Mouse (Mus musculus) kidney, embryonic 14.5 days (tissue): ENCODE data around the gene Oasl1. TPM values are rescaled to one million over a fixed set of nuclear protein-coding genes. Genes with fewer than 3 reads are reported as not detected.

Experiments used
- ATAC-seq: fragments of 200-750 bp; cut with Nextera tagmentation; 2 replicates; pipeline ENCODE4 v1.8.0; 2017; ENCODE audit warnings: moderate number of reproducible peaks, mild to moderate bottlenecking, moderate TSS enrichment, moderate library complexity; ENCODE audit not compliant: low FRiP score, low TSS enrichment
- H3K27ac ChIP-seq: fragments of 300-500 bp; sonication (generic); 2 replicates; pipeline ENCODE4 v1.5.1; 2014; ENCODE audit warnings: low read depth, mild to moderate bottlenecking, low read length, moderate library complexity, mixed read lengths
- H3K27me3 ChIP-seq: fragments of 300-500 bp; sonication (generic); 2 replicates; pipeline ENCODE4 v1.6.1; 2014; ENCODE audit warnings: mild to moderate bottlenecking, low read length; ENCODE audit not compliant: control insufficient read depth, insufficient read depth
- H3K36me3 ChIP-seq: fragments of 300-500 bp; sonication (generic); 2 replicates; pipeline ENCODE4 v1.6.1; 2014; ENCODE audit warnings: low read length, mixed read lengths; ENCODE audit not compliant: control insufficient read depth, insufficient read depth
- H3K4me1 ChIP-seq: fragments of 300-500 bp; sonication (generic); 2 replicates; pipeline ENCODE4 v1.6.1; 2014; ENCODE audit warnings: low read length, mixed read lengths; ENCODE audit not compliant: control insufficient read depth, insufficient read depth
- H3K4me2 ChIP-seq: fragments of 300-500 bp; sonication (generic); replicated peaks from 2 replicates; pipeline ENCODE4 v1.6.1; 2014; ENCODE audit warnings: low read depth, mild to moderate bottlenecking, low read length
- H3K4me3 ChIP-seq: fragments of 300-500 bp; sonication (generic); 2 replicates; pipeline ENCODE4 v1.5.1; 2014; ENCODE audit warnings: mild to moderate bottlenecking, low read length
- H3K9ac ChIP-seq: fragments of 300-500 bp; sonication (generic); 2 replicates; pipeline ENCODE4 v1.6.1; 2014; ENCODE audit warnings: low read depth, mild to moderate bottlenecking, low read length, moderate library complexity
- H3K9me3 ChIP-seq: fragments of 300-500 bp; sonication (generic); 2 replicates; pipeline ENCODE4 v1.6.1; 2016; ENCODE audit warnings: low read length; ENCODE audit not compliant: control insufficient read depth
- WGBS: fragments of 180-500 bp; shearing (Covaris S2); extraction: QIAGEN DNeasy Blood & Tissue Kit; methylation state at CpG from one replicate; pipeline ENCODE4 v1.1.7; 2014; 5-methylcytosine and 5-hydroxymethylcytosine counted together
- polyA plus RNA-seq: library from polyadenylated mRNA; unstranded; fragments of >200 nt; fragmentation: Nextera tagmentation; extraction: Ambion mirVana; gene quantifications from 2 replicates; pipeline ENCODE4 v1.2.1, GENCODE M21; 2014

Oasl1 gene
- polyA plus RNA-seq, 1 experiment from 2014 or later: 2.5 TPM

DNA sequence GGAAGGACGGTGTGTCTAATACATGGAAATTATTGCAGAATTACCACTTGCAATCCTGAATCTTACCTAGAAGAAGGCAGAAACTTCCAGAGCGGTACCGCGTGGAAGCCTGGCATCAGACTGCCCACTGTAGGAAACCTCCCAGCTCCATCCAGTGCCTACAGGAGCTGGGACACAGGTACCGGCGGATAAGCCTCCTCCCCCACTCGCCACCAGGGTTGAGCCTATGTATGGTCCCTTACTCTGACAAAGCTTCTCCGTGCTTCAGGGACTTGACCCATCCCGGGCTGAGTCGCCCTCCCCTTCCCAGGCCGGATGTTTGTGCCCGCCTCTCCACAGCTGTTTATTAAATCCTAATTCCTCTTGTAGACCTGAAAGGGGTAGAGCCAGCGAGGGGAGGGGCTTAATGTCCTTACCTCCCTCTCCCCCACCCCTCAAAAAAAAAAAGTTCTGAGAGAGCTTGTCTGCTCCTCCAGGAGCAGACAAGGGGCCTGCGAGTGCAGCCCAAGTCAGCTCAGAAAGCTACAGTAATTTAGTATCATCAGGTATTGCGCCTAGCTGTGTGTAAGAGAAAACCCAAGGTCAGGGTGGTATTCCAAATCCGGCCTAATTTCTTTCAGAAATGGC is 57.2 kb downstream of the Oasl1 start:
- no peak overlapping the region for H3K27ac ChIP-seq
- H3K4me3 ChIP-seq: peak overlapping the region; percentile 28

DNA sequence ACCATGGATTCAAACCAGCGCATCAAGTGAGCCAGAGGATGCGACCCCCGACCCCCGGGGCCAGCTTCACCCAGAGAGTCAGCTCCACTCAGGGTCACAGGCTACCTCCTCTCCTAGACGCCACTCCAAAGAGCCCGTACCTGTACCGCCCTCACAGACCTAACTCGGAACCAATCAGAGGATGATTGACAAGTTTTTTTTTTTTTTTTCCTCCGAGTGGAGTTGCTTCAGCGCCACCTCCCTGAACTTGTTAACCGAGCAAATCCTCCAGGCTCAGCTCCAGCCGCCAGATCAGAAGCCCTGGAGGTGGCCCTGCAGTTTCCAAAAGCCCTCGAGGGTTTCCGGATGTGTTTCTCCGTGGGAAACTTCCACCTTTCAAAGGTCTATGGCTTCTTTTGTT is 59.0 kb downstream of the Oasl1 start:
- WGBS: 68% methylated on average over 15 of the region's 15 CpGs
- no peak overlapping the region for H3K27ac ChIP-seq
- peaks cover 8% of the 10 kb centered on the region for H3K4me1 ChIP-seq
- H3K4me2 ChIP-seq: no peak overlapping the region
- H3K36me3 ChIP-seq: no peaks in the 10 kb centered on the region
- ATAC-seq: no peak
- H3K9ac ChIP-seq: no peak overlapping the region
- H3K9me3 ChIP-seq: no peaks in the 10 kb centered on the region
- H3K27me3 ChIP-seq: no peaks in the 10 kb centered on the region
- H3K4me3 ChIP-seq: no peak overlapping the region

More for the DNA sequence above, 57.2 kb downstream of the Oasl1 start:
- ATAC-seq: no peak; the same call in 1 of the 2 replicates
- Histone ChIP-seq H3K27me3 (no peaks in the 10 kb centered on the region), H3K4me1 (peaks cover 8% of the 10 kb centered on the region), H3K36me3 (no peaks in the 10 kb centered on the region), H3K9ac (peak overlapping the region; percentile 44), H3K9me3 (no peaks in the 10 kb centered on the region), H3K4me2 (peak overlapping the region; percentile 59)
- 24% methylated on average over 16 of the region's 16 CpGs for WGBS

DNA sequence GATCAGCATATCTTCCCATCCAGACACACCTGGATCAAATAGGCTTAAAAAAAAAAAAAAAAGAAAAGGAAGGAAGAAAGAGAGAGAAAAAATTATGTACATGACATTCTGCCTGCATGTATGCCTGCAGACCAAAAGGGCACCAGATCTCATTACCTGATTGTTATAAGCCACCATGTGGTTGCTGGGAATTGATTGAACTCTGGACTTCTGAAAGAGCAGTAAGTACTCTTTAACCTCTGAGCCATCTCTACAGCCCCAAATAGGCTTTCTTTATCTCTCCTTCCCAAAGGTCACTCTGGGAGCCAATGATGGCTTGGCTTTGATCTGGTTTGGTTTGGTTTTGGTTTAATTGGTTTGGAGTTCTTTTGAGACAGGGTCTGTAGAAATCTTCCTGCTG is 62.0 kb downstream of the Oasl1 start:
- H3K9ac ChIP-seq: no peak overlapping the region
- ATAC-seq: no peak
- no peak overlapping the region for H3K4me3 ChIP-seq
- no peaks in the 10 kb centered on the region for H3K27me3 ChIP-seq
- H3K36me3 ChIP-seq: no peaks in the 10 kb centered on the region
- peaks cover 3% of the 10 kb centered on the region for H3K4me1 ChIP-seq
- H3K9me3 ChIP-seq: no peaks in the 10 kb centered on the region
- H3K27ac ChIP-seq: no peak overlapping the region
- no peak overlapping the region for H3K4me2 ChIP-seq

Other genes with a start within 250 kb of the Oasl1 start
- 42.6 and 64.5 TPM in 2 replicates for gene Gltp, start 232.3 kb upstream of the Oasl1 start, polyA plus RNA-seq
- gene Tchp, start 215.5 kb upstream of the Oasl1 start, polyA plus RNA-seq: 10.0 and 18.5 TPM in 2 replicates
- 37.0 and 67.9 TPM in 2 replicates for gene Ankrd13a, start 148.6 kb upstream of the Oasl1 start, polyA plus RNA-seq
- gene Git2, start 147.7 kb upstream of the Oasl1 start, polyA plus RNA-seq: 32.8 and 41.7 TPM in 2 replicates
- 128 and 143 TPM in 2 replicates for gene 1500011B03Rik, start 99.8 kb upstream of the Oasl1 start, polyA plus RNA-seq
- not detected in 2 replicates for gene 4930519G04Rik, start 69.6 kb upstream of the Oasl1 start, polyA plus RNA-seq
- not detected in 2 replicates for gene Gm9936, start 64.6 kb upstream of the Oasl1 start, polyA plus RNA-seq
- gene Oasl2, start 26.3 kb upstream of the Oasl1 start, polyA plus RNA-seq: 2.2 and 4.0 TPM in 2 replicates
- gene 2210016L21Rik, start 18.9 kb downstream of the Oasl1 start, polyA plus RNA-seq: 51.1 and 58.9 TPM in 2 replicates
- gene Hnf1a, start 47.9 kb downstream of the Oasl1 start, polyA plus RNA-seq: 5.4 and 6.8 TPM in 2 replicates
- gene Sppl3, start 87.9 kb downstream of the Oasl1 start, polyA plus RNA-seq: 23.9 and 26.1 TPM in 2 replicates
- gene Gm10401, start 175.1 kb downstream of the Oasl1 start, polyA plus RNA-seq: 54.5 and 60.9 TPM in 2 replicates
- 54.2 and 68.5 TPM in 2 replicates for gene Acads, start 196.1 kb downstream of the Oasl1 start, polyA plus RNA-seq
- 26.3 and 50.3 TPM in 2 replicates for gene Unc119b, start 211.7 kb downstream of the Oasl1 start, polyA plus RNA-seq
- gene Mlec, start 234.9 kb downstream of the Oasl1 start, polyA plus RNA-seq: 57.8 and 75.5 TPM in 2 replicates